Mouse (Mus musculus) brown adipose tissue, adult 24 weeks (tissue): ENCODE measurements around the gene Rgs14. TPM values are rescaled to one million over a fixed set of nuclear protein-coding genes. Genes with fewer than 3 reads are reported as not detected.

Experiments used
- H3K27ac ChIP-seq: fragments of 200-500 bp; replicated peaks from 2 replicates; pipeline ENCODE4 v1.5.1; 2012; ENCODE audit warnings: low read depth, mild to moderate bottlenecking, low read length
- H3K4me1 ChIP-seq: fragments of 200-500 bp; 2 replicates; pipeline ENCODE4 v1.6.1; 2012; ENCODE audit warnings: low read length, mixed read lengths; ENCODE audit not compliant: control insufficient read depth, insufficient read depth, insufficient read length
- H3K4me3 ChIP-seq: fragments of 200-500 bp; 2 replicates; pipeline ENCODE4 v1.5.1; 2012; ENCODE audit warnings: low read depth, mild to moderate bottlenecking, low read length, moderate library complexity; ENCODE audit not compliant: insufficient read depth
- polyA plus RNA-seq: library from polyadenylated mRNA; stranded (reverse); fragments of >200 nt; gene quantifications from 2 replicates; pipeline ENCODE4 v1.2.4, GENCODE M21; 2012; ENCODE audit not compliant: missing spikeins, insufficient read depth, insufficient read length

The Rgs14 gene
- polyA plus RNA-seq, 1 experiment = not detected

DNA sequence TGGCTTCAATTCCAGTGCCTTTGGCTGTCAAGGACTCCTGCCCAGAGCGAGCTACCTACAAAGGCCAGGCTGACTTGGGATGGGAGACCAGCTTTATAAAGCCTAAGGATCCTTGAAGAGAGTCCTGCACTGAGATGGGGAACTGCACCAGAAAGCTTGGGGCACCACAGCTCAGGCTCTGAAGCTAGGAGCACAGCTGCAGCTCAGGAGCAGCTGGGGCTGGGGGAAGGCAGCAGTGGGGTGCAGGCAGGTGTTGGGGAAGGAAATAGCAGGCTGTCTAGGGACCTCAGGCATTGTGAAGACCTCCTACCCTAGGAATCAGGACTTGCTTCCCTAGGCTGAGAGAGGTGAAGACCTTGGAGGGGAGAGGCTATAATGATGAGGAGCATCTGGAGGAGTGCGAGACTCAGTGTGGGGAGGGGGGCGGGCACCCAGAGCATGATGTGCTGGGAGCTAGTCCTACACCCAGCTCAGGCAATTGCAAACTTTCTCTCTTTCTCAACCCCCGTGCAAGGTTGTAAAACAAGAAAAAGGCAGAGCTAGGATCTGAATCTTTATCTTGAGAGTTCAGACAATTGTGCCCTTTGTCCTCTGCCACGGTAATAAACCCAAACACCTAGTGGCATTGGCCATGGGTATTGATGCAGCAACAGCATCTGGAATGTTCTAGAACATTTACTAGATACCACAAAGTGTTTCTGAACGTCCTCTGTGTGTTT is 4.8 kb downstream of the Rgs14 start:
- Histone ChIP-seq H3K27ac (no peak overlapping the region), H3K4me1 (no peaks in the 10 kb centered on the region), H3K4me3 (no peak overlapping the region)

DNA sequence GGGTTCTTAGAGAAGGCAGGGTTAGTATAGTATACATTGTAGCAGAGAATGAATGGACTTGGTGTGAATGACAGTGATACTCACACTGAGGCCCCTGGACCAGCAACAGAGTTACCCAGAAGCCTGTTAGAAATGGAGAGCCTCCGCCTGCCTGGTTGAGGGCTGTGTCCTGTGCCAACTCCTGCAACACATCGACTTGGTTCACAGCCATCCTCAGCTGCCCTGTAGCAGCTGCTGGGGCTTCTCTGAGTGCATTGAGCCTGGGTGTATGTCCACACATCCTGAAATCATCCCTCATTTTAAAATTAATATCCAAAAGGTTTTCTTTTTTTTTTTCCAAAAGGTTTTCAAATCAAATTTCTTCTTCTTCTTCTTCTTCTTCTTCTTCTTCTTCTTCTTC is 6.3 kb downstream of the Rgs14 start:
- Histone ChIP-seq H3K27ac (no peak overlapping the region), H3K4me1 (no peaks in the 10 kb centered on the region), H3K4me3 (no peak overlapping the region)

DNA sequence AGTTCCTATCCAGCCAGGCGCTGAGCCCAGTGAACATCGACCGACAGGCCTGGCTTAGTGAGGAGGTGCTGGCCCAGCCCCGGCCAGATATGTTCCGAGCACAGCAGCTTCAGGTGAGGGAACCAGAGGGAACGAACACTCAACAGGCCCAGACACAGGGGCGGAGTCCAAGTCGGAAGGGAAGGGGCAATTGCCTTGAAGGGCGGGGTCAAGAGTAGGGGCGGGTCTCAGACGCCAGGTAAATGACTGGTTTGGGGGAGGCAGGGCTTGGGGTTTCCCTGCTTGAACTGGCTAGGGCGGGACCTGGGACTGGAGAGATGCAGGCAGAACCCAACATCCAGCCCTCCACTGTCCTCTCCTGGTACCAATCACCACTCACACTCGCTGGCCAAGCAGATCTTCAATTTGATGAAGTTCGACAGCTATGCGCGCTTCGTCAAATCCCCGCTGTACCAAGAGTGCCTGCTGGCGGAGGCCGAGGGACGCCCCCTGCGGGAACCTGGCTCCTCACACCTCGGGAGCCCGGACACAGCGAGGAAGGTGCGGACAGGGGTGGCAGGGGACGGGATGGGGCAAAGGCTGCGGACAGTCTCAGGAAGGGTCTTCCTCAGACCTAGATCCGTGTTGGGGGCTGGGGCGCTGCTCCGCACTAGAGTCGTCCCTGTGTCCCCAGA is 9.5 kb downstream of the Rgs14 start:
- H3K27ac ChIP-seq = no peak overlapping the region
- no peaks in the 10 kb centered on the region for H3K4me1 ChIP-seq
- no peak overlapping the region for H3K4me3 ChIP-seq

DNA sequence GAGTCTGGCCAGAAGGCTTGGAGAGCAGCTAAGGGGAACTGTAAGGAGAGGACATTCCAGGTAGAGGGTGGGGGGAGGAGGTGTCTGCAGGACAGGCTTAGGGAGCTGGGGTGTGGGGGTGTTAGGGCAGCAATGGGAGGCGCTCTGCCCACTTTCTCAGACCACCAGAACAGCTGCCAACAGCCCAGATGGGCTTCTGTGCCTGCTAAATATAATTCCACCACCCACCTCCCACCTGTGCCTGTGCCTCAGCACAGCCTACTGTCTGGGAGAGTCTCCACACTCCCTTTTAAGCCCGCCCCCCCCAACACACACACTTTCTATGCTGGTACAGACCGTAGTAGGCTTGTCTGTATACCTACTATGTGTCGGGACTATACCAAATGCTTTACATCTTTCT is 12.3 kb downstream of the Rgs14 start:
- Histone ChIP-seq H3K27ac (no peak overlapping the region), H3K4me1 (no peaks in the 10 kb centered on the region), H3K4me3 (no peak overlapping the region)

DNA sequence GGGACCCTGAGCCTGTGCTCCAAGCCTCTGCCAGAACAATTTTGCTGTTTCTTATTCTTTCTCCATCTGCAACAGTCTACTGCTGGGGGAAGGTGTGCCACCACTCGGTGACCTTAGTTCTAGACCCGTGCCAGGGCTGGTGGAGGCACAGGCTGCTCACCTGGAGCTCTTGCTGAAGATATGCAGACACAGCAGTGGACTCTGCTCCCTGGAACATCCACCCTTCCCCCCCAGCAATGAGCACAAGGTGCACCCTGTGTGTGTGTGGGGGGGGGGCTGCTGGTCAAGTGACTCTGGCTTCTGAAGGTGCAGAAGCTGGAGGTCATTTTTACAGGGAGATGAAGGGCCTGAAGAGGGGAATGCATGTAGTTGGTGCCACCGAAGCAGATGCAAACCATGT is 21.1 kb downstream of the Rgs14 start:
- Histone ChIP-seq H3K27ac (no peak overlapping the region), H3K4me3 (no peak overlapping the region), H3K4me1 (no peaks in the 10 kb centered on the region)

DNA sequence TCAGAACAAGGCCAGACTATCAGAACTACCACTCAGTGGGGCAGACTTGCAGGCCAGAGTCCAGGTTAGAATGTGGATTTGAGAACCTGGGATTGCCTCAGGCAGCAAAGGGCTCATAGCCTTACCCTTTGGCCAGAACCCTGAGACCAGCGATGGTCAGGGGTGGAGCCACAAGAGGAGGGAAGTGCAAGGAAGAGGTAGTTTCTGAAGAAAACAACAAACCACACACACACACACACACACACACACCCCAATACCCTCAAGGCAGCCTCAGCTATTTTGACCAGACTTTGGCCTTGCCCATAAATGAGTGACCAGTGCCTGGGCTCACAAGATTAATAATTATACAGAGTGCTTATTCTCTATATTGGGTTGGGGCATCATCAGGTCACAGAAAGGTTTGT is 22.1 kb downstream of the Rgs14 start:
- Histone ChIP-seq H3K27ac (no peak overlapping the region), H3K4me3 (no peak overlapping the region), H3K4me1 (no peaks in the 10 kb centered on the region)

DNA sequence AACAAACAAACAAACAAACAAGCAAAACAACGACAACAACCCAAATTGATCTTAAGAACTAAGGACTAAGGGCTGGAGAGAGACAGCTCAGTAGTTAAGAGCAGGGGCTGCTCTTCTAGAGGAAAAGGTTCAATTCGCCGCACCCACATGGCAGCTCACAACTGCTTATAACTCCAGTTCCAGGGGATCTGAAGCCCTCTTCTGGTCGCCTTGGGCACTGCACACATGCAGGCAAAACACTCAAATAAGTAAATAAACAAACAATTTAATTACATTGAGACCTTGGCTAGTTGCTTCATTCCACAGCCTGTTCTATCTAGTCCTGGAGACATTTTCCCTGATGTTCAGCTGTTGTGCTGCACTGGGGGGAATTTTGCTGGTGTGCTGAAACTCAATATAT is 23.4 kb downstream of the Rgs14 start:
- Histone ChIP-seq H3K4me3 (no peak overlapping the region), H3K4me1 (no peaks in the 10 kb centered on the region), H3K27ac (no peak overlapping the region)

DNA sequence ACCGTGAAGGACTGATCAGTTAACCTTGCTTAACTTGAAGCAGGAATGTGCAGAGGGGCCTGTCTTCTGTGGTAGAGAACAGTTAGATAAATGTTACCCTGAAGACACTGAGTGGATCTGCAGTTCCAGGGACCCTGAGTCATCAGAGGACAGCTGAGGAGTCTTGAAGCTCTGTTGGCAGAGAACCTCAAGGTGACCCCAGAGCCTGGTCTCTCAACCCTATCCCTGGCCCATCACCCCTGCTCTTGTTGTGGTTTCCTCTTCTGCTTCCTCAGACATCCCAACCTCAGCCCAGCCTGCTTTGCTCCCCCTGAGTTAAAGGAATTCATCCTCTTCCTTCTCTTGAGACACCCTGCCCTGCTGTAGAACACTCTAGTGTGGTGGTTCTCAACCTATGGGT is 28.6 kb downstream of the Rgs14 start, which contains the start of gene Slc34a1:
Gene Slc34a1 (plus strand): TSS at position 100 of the 400 bp plus-strand sequence.
- Histone ChIP-seq H3K4me1 (no peaks in the 10 kb centered on the region), H3K4me3 (no peak within 1 kb of the TSS), H3K27ac (no peak within 1 kb of the TSS)

DNA sequence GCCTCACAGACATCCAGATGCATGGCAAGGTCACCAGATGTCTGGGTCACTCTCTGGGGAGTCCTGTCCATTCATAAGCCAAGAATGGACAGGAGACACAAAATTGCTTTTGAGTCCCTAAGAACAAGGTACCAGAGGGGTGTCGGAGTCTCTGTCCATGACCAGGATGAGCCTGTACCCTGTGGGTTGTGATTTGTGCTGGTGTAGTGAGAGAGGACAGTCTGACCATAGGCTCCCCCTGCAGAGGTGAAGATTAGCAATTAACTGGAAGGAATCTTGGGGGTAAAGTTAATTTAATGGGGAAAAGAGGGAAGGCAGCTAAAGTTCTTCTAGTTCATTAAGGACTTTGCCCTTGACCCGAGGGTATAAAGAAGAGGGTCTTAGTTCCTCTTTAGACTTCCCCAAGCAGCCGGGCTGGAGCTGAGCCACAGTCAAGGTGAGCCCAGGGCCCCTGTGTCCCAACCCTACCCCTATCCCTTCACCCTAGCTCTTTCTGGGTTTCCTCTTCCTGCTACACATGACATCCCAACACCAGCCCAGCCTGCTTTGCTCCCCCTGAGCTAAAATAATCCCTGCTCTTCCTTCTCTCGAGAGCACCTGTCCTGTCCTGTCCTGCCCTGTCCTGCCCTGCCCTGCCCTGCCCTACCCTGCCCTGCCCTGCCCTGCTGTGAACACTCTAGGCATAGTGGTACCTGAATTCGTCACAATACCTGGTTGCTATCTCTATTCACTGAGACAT is 29.9 kb downstream of the Rgs14 start:
- Histone ChIP-seq H3K4me1 (no peaks in the 10 kb centered on the region), H3K4me3 (no peak overlapping the region), H3K27ac (no peak overlapping the region)

DNA sequence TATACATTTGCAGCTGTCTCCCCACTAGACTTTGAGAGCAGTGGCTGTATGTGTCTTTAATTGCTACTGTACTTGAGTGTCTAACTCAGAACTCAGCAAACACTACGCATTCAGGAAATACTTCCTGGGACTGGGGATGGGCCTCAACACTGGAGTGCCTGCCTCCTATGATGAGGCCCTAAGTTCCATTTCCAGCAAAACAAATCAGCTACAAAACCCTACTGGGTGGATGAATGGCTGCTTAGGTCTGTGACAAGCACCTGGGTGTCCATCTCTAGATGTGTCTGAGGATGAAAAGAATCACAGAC is 30.5 kb downstream of the Rgs14 start:
- Histone ChIP-seq H3K27ac (no peak overlapping the region), H3K4me1 (no peaks in the 10 kb centered on the region), H3K4me3 (no peak overlapping the region)

DNA sequence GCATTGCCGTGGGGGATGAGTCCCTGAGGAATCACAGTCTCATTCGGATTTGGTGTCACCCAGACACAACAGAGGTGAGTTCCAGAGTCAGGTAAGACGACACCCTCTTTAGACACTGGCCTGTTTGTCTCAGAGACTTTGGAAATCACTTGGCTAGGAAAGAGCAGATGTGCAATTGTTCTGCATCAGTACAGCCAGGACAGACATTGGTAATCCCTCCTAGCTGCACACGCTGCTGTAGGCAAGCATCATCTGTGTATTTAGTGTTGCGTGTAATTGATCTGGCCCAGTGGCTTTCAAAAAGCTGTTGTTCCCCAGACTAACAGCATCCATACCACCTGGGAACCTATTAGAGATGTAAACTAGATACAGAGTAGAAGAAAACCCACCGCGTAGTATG is 33.7 kb downstream of the Rgs14 start:
- Histone ChIP-seq H3K4me1 (no peaks in the 10 kb centered on the region), H3K27ac (no peak overlapping the region), H3K4me3 (no peak overlapping the region)

DNA sequence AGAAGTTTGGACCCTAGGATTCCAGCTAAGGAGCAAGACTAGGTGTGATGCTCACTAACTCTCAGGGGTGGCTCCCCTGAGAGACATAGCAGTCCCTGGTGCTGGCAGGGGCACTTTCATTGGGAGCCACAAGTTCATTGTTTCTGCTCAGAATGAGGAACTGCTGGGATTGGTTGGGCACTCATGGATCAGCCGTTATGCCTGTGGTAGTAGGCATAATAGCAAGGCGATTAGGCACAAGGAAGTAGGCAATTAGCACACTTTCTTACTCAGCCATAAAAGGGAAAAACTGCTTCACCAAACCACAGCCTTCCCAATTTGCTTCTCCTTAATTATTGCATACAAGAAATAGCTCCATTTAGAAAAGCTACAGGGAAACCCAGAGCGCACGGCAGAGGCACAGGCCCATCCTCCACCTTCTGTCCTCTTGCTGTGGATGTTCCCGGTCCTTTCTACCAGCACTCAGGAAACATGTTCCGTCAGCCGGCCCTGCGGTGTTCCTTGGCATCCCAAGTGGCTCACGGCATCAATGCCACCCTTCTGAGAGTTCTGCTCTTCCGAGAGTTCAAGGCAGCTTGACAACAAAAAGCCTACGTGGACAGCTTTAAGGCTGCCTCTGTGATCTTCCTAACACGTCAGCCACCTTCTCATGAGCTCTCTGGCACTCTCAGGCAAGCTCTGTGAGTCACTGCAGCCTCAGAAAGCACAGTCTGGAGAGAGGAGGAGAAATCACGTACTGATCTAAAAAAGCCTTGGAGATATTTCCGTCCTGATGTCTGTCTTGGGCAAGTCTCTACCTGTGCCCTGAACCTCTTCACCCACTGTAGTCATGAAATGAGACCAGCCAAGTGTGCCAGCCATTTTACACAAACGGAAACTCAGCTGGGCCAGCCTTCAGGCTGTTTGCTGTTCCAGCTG is 34.7 kb downstream of the Rgs14 start:
- Histone ChIP-seq H3K4me1 (no peaks in the 10 kb centered on the region), H3K27ac (no peak overlapping the region), H3K4me3 (no peak overlapping the region)

DNA sequence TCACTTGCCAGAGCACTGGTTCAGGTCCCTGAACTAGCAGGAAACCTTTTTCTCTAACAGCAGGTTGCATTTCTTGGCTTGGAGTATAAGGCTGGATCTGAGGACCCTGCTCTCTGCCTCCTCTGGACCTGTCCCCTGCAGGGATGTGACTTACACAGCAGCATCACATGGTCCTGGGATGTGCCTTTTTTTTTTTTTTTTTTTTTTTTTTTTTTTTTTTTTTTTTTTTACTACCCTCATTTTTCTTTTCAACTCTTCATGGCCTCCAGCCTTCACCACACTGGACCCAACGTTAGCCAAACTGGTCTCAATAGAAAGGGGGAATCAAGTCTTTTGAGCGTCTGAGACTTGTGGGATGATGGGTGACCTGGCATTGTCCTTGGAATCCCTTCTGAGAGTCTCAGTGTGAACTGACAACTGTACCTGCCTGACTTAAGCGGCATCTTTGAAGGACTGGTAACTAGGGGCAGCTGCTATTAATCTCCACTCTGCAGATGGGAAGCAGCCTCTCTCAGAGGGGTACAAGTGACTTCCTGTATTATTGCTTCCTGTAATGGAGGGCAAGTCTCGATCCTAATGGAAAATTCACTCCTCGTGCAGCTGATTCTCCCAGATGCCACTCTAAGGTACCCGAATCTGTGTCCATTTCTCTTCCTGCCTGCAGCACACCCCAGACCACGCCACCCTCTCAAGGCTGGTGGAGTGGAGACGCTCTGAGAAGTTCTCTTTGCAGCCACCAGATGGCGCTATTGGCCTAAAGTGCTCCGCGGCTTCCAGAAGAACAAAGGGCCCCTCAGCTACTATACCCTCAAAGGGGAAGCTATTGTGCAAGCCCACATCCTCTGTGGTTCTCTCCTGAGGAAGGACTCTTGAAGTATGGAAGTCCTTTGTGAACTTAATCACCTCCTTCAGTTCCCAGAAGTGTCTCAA is 35.6 kb downstream of the Rgs14 start:
- Histone ChIP-seq H3K4me1 (no peaks in the 10 kb centered on the region), H3K4me3 (no peak overlapping the region), H3K27ac (no peak overlapping the region)

DNA sequence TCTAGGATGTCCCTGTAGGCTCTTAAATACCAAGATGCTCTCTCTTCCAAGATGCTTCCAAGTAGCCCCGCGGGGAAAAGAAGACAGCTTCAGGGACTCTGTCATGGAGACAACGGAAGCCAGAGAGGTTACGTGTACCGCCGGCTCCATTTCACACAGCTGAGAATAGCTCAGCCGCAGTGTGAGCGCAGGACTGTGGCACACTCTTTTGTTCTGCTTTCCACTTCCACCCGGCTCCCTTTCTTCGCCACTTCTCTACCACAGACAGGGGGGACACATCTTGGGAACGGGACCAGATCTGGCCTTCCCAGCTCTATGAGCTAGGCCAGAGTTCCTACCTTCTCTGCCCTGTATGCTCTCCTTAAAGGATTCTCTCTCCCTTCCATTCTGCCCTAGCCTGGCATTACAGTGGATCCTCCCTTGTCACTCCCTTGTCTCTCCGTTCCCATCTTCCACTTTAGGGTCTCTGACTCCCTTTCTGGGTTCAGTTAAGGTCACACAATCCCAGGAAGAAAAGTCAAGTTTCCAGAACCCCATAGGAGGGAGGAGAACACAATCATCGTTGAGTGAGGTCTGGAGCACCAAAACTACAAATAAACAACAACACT is 36.4 kb downstream of the Rgs14 start:
- Histone ChIP-seq H3K4me3 (no peak overlapping the region), H3K27ac (no peak overlapping the region), H3K4me1 (no peaks in the 10 kb centered on the region)
